Mouse (Mus musculus) gastrocnemius, postnatal 14 days (tissue): ENCODE measurements around the gene Ascc1. TPM values are rescaled to one million over a fixed set of nuclear protein-coding genes. Genes with fewer than 3 reads are reported as not detected.

Experiments used
- DNase-seq: peaks from one replicate; pipeline ENCODE4 v3.0.0; 2021; ENCODE audit warnings: mixed read lengths
- intact Hi-C: fragments of 180-260 bp; cut with DNase I; formaldehyde crosslinking; loops from one replicate; pipeline ENCODE4 v1.15.1; 2025; ENCODE audit warnings: low total_unique reads
- total RNA-seq, 2 experiments: library from RNA; stranded (reverse); gene quantifications; 2 replicates each; pipeline ENCODE4 v1.2.3; 2021

Ascc1 gene
- total RNA-seq, 2 experiments from 2014 or later = 11.2 to 13.2 TPM

DNA sequence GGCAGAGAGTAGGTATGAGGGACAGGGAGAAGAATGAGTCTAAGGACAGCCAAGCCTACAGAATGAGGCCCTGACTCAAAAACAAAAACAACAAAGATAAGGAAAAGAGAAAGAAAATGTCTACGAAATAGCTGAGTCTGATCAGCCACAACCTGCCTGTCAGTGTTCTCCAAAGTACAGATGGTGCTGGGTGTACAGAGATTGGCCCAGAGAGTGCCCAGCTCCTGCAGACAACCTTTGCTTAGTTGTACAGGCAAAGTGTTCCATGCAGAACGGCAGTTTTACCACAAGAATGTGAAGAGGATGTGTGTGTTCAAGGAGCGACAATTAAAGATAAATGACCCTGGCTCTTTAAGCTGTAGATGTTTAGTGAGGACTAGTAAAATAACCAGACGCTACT is 50.5 kb downstream of the Ascc1 start:
- DNase-seq = no peak
- intact Hi-C loops = no loop called here

GRCm38 (mm10) chr10:60062173-60062572 is 59.6 kb downstream of the Ascc1 start:
- DNase-seq = no peak
- intact Hi-C loops = loop anchor here (5.0 kb wide), 1 partner anchor 40 kb away; no protein-coding TSS in a partner anchor

DNA sequence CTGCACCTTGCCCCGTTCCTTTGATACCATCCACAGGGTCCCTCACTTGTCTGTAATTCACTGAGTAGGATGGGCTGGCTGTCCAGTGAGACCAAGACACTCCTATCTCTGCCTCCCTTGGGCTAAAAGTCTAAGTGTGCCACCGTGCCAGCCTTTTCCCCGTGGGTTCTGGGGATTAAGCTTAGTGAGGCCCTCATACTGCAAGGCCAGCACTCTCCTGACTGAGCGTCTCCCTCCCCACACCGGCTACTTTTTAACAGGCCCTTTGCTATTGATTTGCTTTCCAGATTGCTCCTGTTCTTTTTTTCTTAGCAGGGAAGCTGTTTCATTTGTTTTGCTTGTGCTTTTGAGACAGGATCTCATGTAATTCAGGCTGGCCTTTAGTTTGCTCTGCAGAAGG is 60.3 kb downstream of the Ascc1 start:
- DNase-seq = no peak
- intact Hi-C loops = loop anchor here (5.0 kb wide), 1 partner anchor 41 kb away; no protein-coding TSS in a partner anchor

- intact Hi-C loops = loop anchor here (5.0 kb wide), 1 partner anchor 174 kb away; no protein-coding TSS in a partner anchor
These were observed 63.9 kb downstream of the Ascc1 start for GRCm38 (mm10) chr10:60066524-60066923.

DNA sequence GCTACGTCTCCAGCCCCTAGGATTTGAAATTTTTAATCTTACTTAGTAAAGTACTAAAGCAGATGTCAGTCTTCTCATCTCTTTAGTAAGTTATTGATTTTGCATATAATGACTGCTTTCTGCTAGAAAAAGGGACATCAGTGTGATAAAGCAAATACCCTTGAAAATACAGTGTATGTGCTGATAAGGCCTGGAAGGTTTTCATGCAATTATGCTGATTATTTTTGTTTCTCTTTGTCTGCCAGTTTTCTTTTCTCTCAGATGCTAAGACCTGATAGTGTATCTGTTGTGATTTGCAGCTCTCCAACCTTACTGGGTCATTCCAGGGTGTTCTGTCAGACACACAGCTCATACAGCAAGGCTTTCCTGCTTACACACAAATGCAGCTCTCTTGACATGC is 72.6 kb downstream of the Ascc1 start:
- DNase-seq = no peak
- intact Hi-C loops = no loop called here

More at GRCm38 (mm10) chr10:60066524-60066923, 63.9 kb downstream of the Ascc1 start:
- DNase-seq = no peak

DNA sequence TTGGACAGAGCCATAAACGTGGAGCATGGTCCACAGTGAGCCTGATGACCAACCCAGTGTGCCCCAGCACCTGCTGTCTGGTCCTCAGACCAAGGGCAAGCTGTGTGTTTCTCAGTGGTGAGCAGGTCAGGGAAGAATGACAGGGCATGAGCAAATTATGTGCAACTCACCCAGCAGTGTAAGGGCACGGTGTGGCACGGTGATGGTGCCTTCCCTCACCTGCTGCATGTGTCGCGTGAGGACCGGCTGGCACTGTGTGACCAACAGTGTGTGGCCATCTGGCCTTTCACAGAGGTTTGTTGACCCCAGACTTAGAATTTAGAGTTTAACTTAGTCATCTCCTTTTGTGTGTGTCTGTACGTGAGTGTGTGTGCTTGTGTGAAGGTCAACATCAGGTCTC is 74.6 kb downstream of the Ascc1 start:
- intact Hi-C loops = no loop called here
- no peak for DNase-seq

GRCm38 (mm10) chr10:60077736-60078560 is 75.3 kb downstream of the Ascc1 start:
- DNase-seq = no peak
- intact Hi-C loops = no loop called here

DNA sequence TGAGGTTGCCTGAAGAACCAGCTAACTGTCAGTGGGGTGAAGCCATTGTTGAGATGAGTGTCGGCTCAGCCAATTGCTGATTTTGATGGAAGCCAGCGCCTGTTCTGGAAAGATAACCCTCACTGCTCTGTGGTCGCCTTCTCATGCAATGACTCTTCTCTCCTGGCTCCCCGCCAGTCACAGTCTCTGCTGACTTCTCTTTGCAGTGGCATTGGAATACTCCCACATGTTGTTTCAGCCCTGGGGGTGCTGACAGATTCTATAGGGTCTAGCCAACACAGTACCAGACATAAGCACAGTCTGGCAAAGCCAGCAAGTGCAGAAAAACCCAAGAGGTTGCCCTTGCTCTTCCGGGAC is 75.9 kb downstream of the Ascc1 start:
- DNase-seq = peak; percentile 47
- intact Hi-C loops = no loop called here

GRCm38 (mm10) chr10:60080171-60080570 is 77.6 kb downstream of the Ascc1 start:
- intact Hi-C loops = no loop called here
- no peak for DNase-seq

DNA sequence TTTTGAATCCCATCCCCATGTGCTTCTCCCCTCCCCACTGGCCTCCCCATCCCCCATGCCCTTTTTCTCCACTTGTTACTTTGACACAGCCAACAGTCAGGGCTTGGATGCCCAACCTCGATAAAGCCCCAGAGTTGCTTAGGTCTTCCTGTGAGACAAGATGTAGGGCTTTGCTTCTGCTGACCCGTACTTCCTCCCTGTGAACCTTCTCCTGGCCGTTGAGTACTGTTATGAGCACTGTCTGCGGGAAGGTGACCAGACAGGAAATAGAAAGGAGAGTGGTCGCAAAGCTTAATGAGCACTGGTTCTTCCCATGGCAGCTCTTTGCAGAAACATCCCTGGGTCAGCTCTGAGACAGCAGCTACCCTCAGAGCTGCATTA is 78.0 kb downstream of the Ascc1 start:
- intact Hi-C loops = no loop called here
- no peak for DNase-seq

DNA sequence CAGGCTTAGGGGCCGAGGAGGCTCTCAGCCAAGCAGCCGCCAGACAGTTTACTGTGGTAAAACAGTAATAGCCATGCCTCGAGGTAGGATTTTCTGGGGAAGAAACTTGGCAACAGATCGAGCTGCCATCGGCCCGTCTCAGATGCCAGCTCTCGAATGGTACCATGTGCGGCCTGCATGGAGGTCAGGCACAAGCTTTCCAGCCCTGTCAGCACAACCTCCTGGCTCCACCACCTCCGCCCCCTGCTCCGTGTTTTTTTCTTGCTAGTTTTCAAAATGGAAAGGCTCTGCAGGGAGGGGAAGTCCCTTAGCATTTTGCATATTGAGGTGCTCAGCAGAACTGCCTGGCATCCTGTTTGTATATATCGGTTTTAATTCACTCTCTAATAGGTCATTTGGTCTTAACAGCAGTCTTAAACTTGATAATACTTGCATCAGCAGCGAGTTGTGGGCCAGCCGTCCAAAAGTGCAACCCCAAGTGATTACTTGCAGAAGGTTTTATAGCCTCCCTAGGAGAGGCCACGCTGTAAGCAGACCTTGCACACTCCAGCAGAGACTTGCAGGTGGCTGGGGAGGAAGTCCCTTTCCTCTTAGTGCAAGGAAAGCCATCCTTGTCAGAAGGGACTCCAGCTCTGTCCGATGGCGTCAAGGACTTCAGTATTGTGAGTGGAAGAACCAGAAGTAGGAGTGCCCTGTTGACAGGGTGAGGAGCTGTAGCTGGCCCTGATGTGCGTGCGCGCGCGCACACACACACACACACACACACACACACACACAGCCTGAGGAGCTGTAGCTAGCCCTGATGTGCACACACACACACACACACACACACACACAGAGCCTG is 78.6 kb downstream of the Ascc1 start:
- intact Hi-C loops = no loop called here
- peak; percentile 23 for DNase-seq

DNA sequence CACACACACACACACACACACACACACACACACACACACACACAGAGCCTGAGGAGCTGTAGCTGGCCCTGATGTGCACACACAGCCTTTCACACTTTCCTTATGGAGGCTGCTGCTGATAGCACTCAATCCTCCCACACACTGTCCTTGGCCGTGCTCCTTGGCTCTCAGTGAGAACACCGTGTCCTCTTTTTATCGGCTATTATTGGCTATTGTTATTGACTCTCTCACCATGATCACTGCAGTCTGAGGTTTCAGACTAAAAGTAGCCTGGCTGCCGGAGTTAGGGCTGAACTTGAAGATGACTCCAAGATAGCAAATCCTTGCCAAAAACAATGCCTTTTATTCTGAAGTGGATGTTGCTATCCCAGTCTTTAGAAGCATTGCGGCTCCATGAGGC is 79.3 kb downstream of the Ascc1 start:
- DNase-seq = peak; percentile 76
- intact Hi-C loops = no loop called here

GRCm38 (mm10) chr10:60084065-60084464 is 81.5 kb downstream of the Ascc1 start:
- no peak for DNase-seq

DNA sequence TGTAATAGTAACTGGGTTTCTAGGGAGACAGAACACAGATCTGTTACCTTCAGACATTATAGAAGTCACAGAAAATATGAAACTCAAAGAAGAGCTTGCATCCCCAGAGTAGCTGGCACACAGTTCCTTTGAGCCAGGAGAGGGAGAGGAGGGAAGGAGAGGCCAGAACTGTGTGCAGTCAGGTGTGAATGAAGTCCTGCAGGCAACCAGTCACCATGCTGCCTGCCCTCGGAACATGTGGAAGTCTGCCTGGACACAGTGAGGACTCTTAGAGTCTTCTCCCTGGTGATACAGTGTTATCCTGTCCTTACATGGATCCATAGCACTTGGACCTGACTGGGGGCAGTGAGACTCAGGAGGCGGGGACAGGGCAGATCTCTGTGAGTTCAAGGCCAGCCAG is 89.7 kb downstream of the Ascc1 start:
- no peak for DNase-seq
- intact Hi-C loops = no loop called here

More at GRCm38 (mm10) chr10:60084065-60084464, 81.5 kb downstream of the Ascc1 start:
- intact Hi-C loops = no loop called here

DNA sequence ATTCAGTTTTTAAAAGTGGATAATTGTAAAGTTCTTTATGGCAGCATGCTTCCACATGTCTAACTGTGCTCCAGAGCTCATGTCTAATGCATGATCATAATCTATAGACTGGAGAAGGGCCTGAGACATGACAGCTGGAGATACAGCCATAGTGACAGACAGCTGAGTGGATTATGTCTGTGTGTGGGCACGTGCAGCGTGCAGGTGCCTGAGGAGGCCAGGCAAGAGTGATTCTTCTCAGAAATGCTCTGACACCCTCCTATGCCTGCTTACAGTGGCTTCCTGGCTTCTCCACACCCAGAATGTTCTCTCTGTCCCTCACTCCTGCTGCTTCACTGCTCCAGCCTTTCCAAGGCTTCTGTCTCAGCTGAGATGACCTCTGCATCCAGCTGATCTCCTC is 91.1 kb downstream of the Ascc1 start:
- intact Hi-C loops = no loop called here
- no peak for DNase-seq

DNA sequence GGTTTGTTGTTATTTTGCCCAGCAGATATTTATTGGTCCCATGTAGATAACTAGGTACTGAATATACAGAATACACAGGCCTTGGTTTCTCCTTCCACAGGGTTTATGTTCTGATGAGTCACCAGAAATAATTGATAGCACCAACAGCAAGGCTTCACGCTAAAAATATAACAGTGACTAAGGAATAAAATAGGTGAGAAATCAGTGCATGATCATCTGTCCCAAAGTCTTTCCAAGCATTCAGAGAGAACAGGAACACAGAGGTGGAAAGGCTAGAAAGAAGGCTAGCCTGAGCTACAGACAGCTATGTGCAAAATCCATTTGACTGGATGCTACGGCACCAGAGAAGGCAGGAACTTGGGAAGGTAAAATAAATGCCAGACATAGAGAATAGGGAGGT is 93.0 kb downstream of the Ascc1 start:
- DNase-seq = no peak
- intact Hi-C loops = no loop called here

- DNase-seq = no peak
- intact Hi-C loops = no loop called here
These were observed 93.7 kb downstream of the Ascc1 start for GRCm38 (mm10) chr10:60096302-60096701.

- DNase-seq = no peak
- intact Hi-C loops = no loop called here
These were observed 94.5 kb downstream of the Ascc1 start for GRCm38 (mm10) chr10:60097146-60097545.

DNA sequence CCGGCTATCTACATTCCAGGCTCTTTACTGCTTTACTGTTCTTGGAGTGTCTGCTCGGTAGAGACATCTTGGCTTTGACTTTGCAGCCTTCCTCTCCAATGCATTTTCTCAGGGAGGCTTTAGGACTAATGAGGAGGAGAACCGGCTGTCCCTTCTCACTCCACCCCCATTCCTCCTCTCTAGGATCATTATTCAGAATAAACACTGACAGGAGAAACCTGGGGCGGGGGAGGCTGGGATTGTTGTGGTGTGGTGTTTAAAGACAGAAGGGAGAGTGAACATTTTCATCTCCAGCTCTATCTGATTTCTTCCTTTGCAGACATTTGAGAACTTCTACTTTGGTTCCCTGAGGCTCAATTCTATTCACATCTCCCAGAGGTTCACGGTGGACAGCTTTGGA is 95.2 kb downstream of the Ascc1 start:
- intact Hi-C loops = no loop called here
- DNase-seq = no peak

- no peak for DNase-seq
- intact Hi-C loops = no loop called here
These were observed 103.0 kb downstream of the Ascc1 start for GRCm38 (mm10) chr10:60105391-60106145.
